Mouse (Mus musculus) central nervous system, embryonic 14 days (tissue): ENCODE data around the gene Hist1h1t. TPM values are rescaled to one million over a fixed set of nuclear protein-coding genes. Genes with fewer than 3 reads are reported as not detected.

Experiments used
- polyA plus RNA-seq: library from polyadenylated mRNA; depleted of rRNA; stranded (reverse); fragments of >200 nt; gene quantifications from 2 replicates; pipeline ENCODE4 v1.2.3, GENCODE M21; 2012; rRNA removed

Gene Hist1h1t
- polyA plus RNA-seq, result 0.16 TPM in 1 of 2 replicates, not detected in the other

DNA sequence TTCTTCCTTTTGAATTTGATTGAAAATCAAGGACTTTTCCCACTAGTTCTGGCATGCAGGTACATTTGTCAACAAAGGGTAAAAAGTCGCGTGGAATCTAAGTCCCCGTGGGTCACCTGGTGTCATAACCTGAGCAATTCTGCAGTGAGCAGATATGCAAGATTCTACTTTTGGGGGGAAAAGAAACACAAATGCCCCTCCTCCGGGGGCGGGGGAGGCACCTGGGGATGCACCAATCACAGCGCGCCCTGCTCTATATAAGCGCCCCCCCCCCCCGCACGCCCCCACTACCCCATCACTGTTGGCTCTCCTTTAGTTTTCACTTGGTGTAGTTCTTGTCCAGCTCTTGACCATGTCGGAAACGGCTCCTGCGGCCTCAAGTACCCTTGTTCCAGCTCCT, at the start of gene Hist1h1t:
Gene Hist1h1t (plus strand): TSS at position 301 of the 400 bp plus-strand sequence.

DNA sequence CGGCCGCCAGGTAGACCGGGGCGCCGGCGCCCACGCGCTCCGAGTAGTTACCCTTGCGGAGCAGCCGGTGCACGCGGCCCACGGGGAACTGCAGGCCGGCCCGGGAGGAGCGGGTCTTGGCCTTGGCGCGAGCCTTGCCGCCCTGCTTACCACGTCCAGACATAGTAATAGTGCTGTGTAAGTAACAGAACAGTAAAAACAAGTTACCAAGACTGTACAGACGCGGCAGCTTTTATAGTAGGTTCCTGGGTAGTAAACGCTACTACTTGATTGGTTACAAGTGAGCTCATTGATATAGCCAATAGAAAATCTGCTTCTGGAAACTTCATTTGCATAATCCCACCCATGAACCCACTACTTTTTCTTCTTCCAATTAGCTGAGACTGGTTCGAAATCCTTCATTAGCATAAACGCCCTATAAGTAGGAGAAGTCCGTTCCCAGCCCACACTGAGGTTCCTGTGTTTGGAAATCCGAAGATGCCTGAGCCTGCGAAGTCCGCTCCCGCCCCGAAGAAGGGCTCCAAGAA, 11.8 kb upstream of the Hist1h1t start, which contains the start of the genes Hist1h2ac and Hist1h2bc:
Gene Hist1h2ac (minus strand): TSS at position 194 of the 527 bp plus-strand sequence.
Gene Hist1h2bc (plus strand): TSS at position 445 of the 527 bp plus-strand sequence.

DNA sequence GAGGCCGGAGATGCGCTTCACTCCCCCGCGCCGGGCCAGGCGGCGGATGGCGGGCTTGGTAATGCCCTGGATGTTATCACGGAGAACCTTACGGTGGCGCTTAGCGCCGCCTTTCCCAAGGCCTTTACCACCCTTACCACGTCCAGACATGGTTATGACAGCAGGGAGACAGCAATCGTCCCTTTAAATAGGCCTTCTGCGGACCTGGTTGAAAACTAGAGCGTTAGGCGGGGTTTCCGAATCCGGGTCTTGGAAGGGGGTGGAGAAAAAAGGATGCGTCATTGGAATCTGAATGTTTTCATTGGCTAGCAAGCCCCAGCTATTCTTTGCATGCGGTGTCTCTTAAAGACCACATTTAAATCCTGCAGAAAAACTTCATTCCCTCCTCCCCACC, 2.7 kb downstream of the Hist1h1t start, which contains the start of gene Hist1h4c:
Gene Hist1h4c (minus strand): TSS at position 155 of the 394 bp plus-strand sequence.

GRCm38 (mm10) chr13:23710374-23711089, 14.9 kb downstream of the Hist1h1t start, which contains the start of gene Hfe:
TSS of gene Hfe (minus strand) at chr13:23710854.

DNA sequence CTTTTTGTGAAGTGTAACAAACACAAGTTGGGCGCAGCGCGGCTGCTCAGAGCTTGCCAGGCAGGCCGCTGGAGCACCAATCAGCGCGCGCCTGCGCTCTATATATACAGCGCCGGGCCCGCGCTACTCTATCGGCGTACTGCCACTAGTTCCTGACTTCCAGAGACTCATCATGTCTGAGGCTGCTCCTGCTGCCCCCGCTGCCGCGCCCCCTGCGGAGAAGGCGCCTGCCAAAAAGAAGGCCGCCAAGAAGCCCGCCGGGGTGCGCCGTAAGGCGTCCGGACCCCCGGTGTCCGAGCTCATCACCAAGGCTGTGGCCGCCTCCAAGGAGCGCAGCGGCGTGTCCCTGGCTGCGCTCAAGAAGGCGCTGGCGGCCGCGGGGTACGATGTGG, 43.1 kb downstream of the Hist1h1t start, which contains the start of gene Hist1h1c:
Gene Hist1h1c (plus strand): TSS at position 132 of the 392 bp plus-strand sequence.

DNA sequence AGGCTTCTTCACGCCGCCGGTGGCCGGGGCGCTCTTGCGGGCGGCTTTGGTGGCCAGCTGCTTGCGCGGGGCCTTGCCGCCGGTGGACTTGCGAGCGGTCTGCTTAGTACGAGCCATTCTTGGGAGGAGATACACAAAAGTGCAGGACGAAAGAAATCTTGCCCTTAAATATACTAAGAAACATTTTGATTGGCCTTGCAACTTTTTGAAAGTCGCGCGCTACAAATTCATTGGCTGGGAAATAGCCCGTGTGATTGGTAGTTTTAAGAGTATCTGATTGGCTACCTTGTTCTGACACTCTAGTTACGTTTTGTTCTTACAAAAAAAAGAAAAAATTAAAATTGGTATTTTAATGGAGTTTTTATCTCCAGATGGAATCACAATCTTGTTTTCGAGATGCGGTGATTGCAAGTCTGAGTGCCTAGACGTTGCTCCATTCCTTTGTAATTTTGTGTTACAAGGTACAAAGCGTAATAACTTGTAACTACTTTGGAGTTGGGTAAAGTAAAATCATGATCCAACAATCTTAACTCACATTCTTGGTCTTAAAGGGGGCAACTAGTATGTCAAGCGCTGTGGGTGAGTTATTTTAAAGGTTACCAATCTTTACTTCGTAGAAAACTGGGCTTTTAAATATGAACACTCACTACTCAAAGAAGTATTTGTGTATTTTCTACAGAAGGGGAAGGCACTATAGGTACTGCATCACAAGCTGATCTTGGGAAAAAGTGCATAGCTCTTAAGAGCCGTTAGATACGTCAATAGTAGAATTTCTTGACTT, 50.0 kb downstream of the Hist1h1t start, which contains the start of gene Hist1h3c:
Gene Hist1h3c (minus strand): TSS at position 222 of the 781 bp plus-strand sequence.

Other genes with a start within 250 kb of the Hist1h1t start
- 0.06 and 0.07 TPM in 2 replicates for gene Btn1a1, start 229.9 kb upstream of the Hist1h1t start, polyA plus RNA-seq
- 0.04 and 0.11 TPM in 2 replicates for gene Btn2a2, start 207.0 kb upstream of the Hist1h1t start, polyA plus RNA-seq
- 14.7 and 20.5 TPM in 2 replicates for gene Hist1h4h, start 164.8 kb upstream of the Hist1h1t start, polyA plus RNA-seq
- gene Hist1h2af, start 161.9 kb upstream of the Hist1h1t start, polyA plus RNA-seq, result 187 and 225 TPM in 2 replicates
- 16.6 and 25.3 TPM in 2 replicates for gene Hist1h3g, start 160.4 kb upstream of the Hist1h1t start, polyA plus RNA-seq
- 2.4 and 4.0 TPM in 2 replicates for gene Hist1h2bh, start 152.4 kb upstream of the Hist1h1t start, polyA plus RNA-seq
- 2.5 and 3.5 TPM in 2 replicates for gene Hist1h3f, start 151.8 kb upstream of the Hist1h1t start, polyA plus RNA-seq
- 10.2 and 14.3 TPM in 2 replicates for gene Hist1h4f, start 144.2 kb upstream of the Hist1h1t start, polyA plus RNA-seq
- gene Hist1h1d, start 142.6 kb upstream of the Hist1h1t start, polyA plus RNA-seq, result 0.30 and 0.45 TPM in 2 replicates
- 20.2 and 31.1 TPM in 2 replicates for gene Hist1h3e, start 133.4 kb upstream of the Hist1h1t start, polyA plus RNA-seq
- 9.2 and 10.5 TPM in 2 replicates for gene Hist1h2ae, start 124.6 kb upstream of the Hist1h1t start, polyA plus RNA-seq
- gene Hist1h2bg, start 124.4 kb upstream of the Hist1h1t start, polyA plus RNA-seq, result 17.6 and 25.1 TPM in 2 replicates
- 7.5 and 10.9 TPM in 2 replicates for gene Hist1h2bf, start 121.6 kb upstream of the Hist1h1t start, polyA plus RNA-seq
- 4.5 and 5.4 TPM in 2 replicates for gene Hist1h2ad, start 121.4 kb upstream of the Hist1h1t start, polyA plus RNA-seq
- 14.9 and 24.5 TPM in 2 replicates for gene Hist1h3d, start 120.1 kb upstream of the Hist1h1t start, polyA plus RNA-seq
- gene Hist1h4d, start 114.2 kb upstream of the Hist1h1t start, polyA plus RNA-seq, result 6.8 and 9.8 TPM in 2 replicates
- 2.1 and 2.5 TPM in 2 replicates for gene Hist1h2be, start 74.7 kb upstream of the Hist1h1t start, polyA plus RNA-seq
- gene Hist1h1e, start 73.3 kb upstream of the Hist1h1t start, polyA plus RNA-seq, result 5.2 and 7.1 TPM in 2 replicates
- 1.2 and 1.3 TPM in 2 replicates for gene Hist1h2ac, start 11.9 kb upstream of the Hist1h1t start, polyA plus RNA-seq
- gene Hist1h2bc, start 11.6 kb upstream of the Hist1h1t start, polyA plus RNA-seq, result 25.7 and 29.8 TPM in 2 replicates
- 7.0 and 8.6 TPM in 2 replicates for gene Hist1h4c, start 2.6 kb downstream of the Hist1h1t start, polyA plus RNA-seq
- gene Hfe, start 15.0 kb downstream of the Hist1h1t start, polyA plus RNA-seq, result 2.3 and 2.4 TPM in 2 replicates
- 12.2 and 12.7 TPM in 2 replicates for gene Hist1h1c, start 43.0 kb downstream of the Hist1h1t start, polyA plus RNA-seq
- 19.7 and 29.1 TPM in 2 replicates for gene Hist1h3c, start 49.8 kb downstream of the Hist1h1t start, polyA plus RNA-seq
- gene Hist1h2bb, start 50.9 kb downstream of the Hist1h1t start, polyA plus RNA-seq, result 6.1 and 9.8 TPM in 2 replicates
- gene Hist1h2ab, start 55.3 kb downstream of the Hist1h1t start, polyA plus RNA-seq, result 24.0 and 28.7 TPM in 2 replicates
- gene Hist1h3b, start 56.5 kb downstream of the Hist1h1t start, polyA plus RNA-seq, result 26.1 and 47.9 TPM in 2 replicates
- 20.0 and 24.9 TPM in 2 replicates for gene Hist1h4b, start 61.2 kb downstream of the Hist1h1t start, polyA plus RNA-seq
- 8.6 and 12.5 TPM in 2 replicates for gene Hist1h4a, start 65.4 kb downstream of the Hist1h1t start, polyA plus RNA-seq
- 15.6 and 21.5 TPM in 2 replicates for gene Hist1h3a, start 66.6 kb downstream of the Hist1h1t start, polyA plus RNA-seq
- gene Hist1h1a, start 67.9 kb downstream of the Hist1h1t start, polyA plus RNA-seq, result 3.5 and 4.3 TPM in 2 replicates
- gene Trim38, start 74.1 kb downstream of the Hist1h1t start, polyA plus RNA-seq, result 0.02 TPM in 1 of 2 replicates, not detected in the other
- gene Slc17a2, start 111.2 kb downstream of the Hist1h1t start, polyA plus RNA-seq, result not detected in 2 replicates
- 0.01 TPM in 1 of 2 replicates, not detected in the other for gene Slc17a3, start 143.6 kb downstream of the Hist1h1t start, polyA plus RNA-seq
- gene Slc17a1, start 171.9 kb downstream of the Hist1h1t start, polyA plus RNA-seq, result not detected in 2 replicates
- gene Slc17a4, start 219.2 kb downstream of the Hist1h1t start, polyA plus RNA-seq, result not detected in 2 replicates
- not detected in 2 replicates for gene Hist1h2ba, start 238.3 kb downstream of the Hist1h1t start, polyA plus RNA-seq
- gene Hist1h2aa, start 238.6 kb downstream of the Hist1h1t start, polyA plus RNA-seq, result not detected in 2 replicates